Mouse (Mus musculus): ENCODE data around the gene Scgb1b24. TPM values are rescaled to one million over a fixed set of nuclear protein-coding genes. Genes with fewer than 3 reads are reported as not detected.

Gene Scgb1b24
- not detected in 2 replicates for polyA plus RNA-seq (2015; fragmentation: Nextera tagmentation; extraction: Ambion mirVana)

GRCm38 (mm10) chr7:33743499-33743898, at the start of gene Scgb1b24:
Scgb1b24 (plus strand) TSS chr7:33743799.
- no peaks in the 10 kb centered on the region for H3K4me1 ChIP-seq (replicated peaks; ENCODE audit: control insufficient read depth, insufficient read depth, low read length)
- no peak within 1 kb of the TSS for H3K4me3 ChIP-seq (replicated peaks; ENCODE audit: low read length)
- 81% methylated on average over 3 of the region's 3 CpGs for WGBS
- H3K4me2 ChIP-seq (ENCODE audit: low read length): no peak within 1 kb of the TSS
- H3K36me3 ChIP-seq (ENCODE audit: control insufficient read depth, insufficient read depth): no peaks in the 10 kb centered on the region
- no peak within 1 kb of the TSS for H3K9ac ChIP-seq (replicated peaks; ENCODE audit: low read depth, low read length)
- H3K27me3 ChIP-seq (replicated peaks; ENCODE audit: control insufficient read depth, insufficient read depth, low read length): no peaks in the 10 kb centered on the region
- H3K9me3 ChIP-seq (ENCODE audit: control insufficient read depth, low read length): peaks cover 23% of the 10 kb centered on the region
- ATAC-seq: no peak
- H3K27ac ChIP-seq (ENCODE audit: low read length): no peak within 1 kb of the TSS

DNA sequence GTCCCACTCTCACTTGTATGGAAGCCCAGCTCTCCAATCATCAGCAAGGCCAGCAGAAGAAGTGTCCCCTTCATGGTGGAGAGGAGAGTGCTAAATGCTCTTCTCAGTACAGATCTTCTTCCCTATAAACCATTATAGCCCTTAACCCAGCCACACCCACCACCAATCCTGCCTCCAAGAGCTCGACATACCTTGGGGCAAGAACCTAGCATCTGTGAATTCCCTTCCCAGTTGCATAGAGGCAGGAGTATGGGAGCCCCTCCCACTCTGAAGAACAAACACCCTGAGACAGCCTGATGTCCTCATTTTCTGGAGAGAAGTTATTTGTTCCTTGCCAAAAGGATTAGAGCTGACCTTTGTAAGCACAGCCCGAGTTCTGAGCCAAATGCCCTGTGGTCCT, 4.4 kb upstream of the Scgb1b24 start, which contains the start of gene Scgb2b24:
Gene Scgb2b24, minus strand, starts transcription at position 101 of the 400 bp plus-strand sequence.
- 74% methylated on average over 2 of the region's 2 CpGs for WGBS
- Histone ChIP-seq H3K27ac (ENCODE audit: low read length) (no peak within 1 kb of the TSS), H3K4me3 (replicated peaks; ENCODE audit: low read length) (no peak within 1 kb of the TSS), H3K9me3 (ENCODE audit: control insufficient read depth, low read length) (peaks cover 23% of the 10 kb centered on the region), H3K4me2 (ENCODE audit: low read length) (no peak within 1 kb of the TSS), H3K9ac (replicated peaks; ENCODE audit: low read depth, low read length) (no peak within 1 kb of the TSS), H3K4me1 (replicated peaks; ENCODE audit: control insufficient read depth, insufficient read depth, low read length) (no peaks in the 10 kb centered on the region), H3K36me3 (ENCODE audit: control insufficient read depth, insufficient read depth) (no peaks in the 10 kb centered on the region), H3K27me3 (replicated peaks; ENCODE audit: control insufficient read depth, insufficient read depth, low read length) (no peaks in the 10 kb centered on the region)
- no peak for ATAC-seq

Other genes with a start within 250 kb of the Scgb1b24 start
- gene Scgb2b21, start 223.3 kb upstream of the Scgb1b24 start, polyA plus RNA-seq (2015; fragmentation: Nextera tagmentation; extraction: Ambion mirVana): not detected in 2 replicates
- not detected in 2 replicates for gene Scgb2b24, start 4.5 kb upstream of the Scgb1b24 start, polyA plus RNA-seq (2015; fragmentation: Nextera tagmentation; extraction: Ambion mirVana)
- not detected in 2 replicates for gene Scgb2b26, start 201.2 kb downstream of the Scgb1b24 start, polyA plus RNA-seq (2015; fragmentation: Nextera tagmentation; extraction: Ambion mirVana)

Measured in forebrain, embryonic 16.5 days (tissue).